Mouse (Mus musculus) cerebellum, adult 8-10 months (tissue): ENCODE results near the gene Ssh3.
"Not testable (repeated sequence)": the region's sequence is repeated elsewhere in the genome, so short reads cannot be mapped to it uniquely, and the experiment has no call there.

Source experiments
- DNase-seq: peaks from one replicate; pipeline ENCODE4 v3.0.0; 2022

Ssh3 gene

DNA sequence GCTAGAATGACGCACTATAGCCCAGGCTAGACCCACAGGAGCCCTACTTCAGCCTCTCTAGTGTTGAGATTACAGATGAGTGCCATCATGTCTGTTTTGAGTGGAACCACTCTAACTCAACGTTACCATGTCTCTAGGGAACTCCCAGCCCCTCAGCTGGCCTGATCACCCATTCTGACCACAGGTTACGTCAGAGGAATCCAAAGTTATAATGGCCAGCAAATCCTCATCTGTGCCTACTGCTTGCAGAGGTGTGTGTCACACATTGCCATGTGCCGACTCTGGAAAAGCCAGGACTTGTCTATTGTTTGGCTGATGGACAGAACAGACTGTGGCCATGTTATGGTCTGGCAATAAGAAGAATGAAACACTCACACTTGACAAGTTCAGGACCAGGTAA lies 26.4 kb upstream of the Ssh3 start:
- no peak for DNase-seq

DNA sequence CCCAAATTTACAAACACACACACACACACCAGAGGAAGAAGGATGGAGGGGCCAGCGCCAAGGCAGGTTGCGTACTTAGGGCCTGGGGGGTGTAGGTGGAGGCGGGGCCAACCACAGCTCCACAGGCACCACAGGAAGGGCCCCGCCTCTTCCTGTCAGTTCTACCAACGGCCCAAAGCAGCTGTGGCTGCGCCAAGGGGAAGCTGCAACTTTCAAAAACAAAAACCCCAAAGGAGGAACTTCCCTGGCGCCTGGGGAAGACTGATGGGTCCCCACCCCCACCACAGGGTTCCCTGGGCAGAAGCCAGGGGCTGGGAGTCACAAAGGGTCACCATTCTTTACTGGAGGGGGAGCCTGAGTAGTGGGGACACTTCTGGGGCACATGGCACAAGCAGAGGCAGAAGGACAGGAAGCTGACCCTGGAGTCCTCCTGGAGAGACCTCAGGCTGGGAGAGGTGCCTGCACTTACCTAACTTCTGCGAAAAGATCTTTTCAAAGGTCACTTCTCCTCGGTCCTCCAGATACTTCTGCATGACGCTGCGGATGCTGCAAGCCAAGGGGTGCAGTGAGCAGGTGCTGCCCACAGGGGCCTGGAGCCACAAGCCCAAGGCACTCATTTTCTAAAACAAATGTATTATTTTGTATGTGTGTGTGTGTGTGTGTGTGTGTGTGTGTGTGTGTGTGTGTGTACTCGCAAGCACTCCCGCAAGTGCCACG lies 25.6 kb upstream of the Ssh3 start:
- no peak for DNase-seq

DNA sequence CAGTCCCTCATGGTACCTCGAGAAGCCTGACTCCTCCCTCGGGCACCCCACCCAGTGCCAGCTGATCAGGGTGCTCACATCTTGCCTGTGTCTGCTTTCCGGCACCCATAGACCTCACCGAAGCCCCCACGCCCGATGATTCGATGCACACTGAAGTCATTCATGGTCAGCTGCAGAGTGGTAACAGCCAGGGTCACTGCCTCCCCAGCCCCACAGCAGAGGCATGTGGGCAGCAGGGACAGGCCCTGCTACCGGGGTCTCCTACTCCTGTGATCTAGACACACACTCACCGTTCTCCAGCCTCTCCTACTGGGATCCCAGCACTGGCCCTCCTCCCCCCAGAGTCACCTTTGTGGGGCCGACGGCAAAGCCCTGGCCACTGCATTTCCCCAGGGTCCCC lies 22.2 kb upstream of the Ssh3 start:
- no peak for DNase-seq

DNA sequence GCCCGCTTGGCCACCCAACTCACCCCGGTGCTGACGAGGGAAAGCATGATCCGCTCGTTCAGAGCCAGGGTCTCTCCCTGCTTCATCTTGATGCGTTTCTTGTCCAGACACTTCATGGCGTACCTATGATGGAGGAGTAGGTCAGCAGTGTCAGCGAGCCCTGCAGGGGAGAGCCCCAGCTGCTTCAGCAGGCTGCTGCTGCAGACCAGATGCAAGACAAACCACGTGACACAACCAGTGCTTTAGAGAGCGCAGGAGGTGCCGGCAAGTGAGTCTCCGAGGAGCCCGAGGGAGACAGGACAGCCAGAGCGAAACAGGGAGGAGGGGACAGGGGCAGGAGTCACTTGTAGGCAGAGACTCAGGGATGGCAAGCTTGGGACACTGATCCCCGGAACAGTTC lies 21.8 kb upstream of the Ssh3 start:
- DNase-seq = no peak

DNA sequence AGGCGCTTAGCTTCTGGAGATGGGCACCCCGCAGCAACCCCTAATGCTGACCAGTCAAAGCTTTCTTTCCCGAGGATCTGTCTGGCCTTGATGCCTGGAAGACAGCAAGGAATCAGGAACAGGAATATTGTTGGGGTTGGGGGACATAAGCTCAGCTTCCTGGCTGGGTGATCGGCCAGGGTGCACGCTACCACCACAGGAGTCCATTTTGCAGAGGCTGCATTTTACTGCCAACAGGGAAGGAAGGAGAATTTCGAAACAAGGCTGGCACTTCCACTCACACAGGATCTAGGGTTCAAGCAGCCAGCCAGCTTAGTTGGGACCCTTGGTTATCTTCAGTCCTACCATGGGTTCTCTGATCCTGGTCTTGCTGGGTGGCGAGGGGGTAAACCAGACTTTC lies 14.7 kb upstream of the Ssh3 start:
- no peak for DNase-seq

DNA sequence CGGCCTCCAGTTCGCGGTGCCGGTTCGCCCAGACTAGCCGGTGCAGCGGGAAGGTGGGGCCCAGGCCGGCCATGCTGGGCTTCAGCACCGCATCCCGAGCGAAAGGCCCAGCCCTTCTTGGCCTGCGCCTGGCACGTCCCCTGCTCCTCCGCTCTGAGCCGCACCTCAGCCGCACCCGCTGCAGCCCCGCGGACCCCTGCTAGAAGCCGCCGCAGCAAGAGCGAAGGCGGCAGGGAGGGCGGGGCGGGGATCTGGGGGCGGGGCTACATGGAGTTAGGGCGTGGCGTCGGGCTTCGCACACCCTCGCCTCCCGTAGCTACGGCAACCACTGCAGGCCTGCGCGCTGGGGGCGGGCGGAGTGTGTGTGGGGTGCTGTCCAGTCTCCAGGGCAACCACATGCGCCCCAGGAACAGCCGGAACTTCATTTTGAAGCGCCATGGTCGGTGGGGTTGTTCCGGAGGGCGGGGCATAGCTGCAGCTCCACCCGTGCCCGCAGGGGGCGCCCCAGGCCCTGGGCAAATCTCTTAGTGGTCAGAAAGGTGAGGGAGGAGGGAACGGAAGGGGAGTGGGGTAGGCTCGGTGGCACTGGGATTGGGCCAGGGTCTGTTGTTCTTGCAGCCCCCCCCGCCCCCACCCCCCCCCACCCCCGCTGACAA lies 14.0 kb upstream of the Ssh3 start, which contains the start of gene Ankrd13d:
Gene Ankrd13d (minus strand): TSS at position 240 of the 656 bp plus-strand sequence.
- peak; percentile 84 for DNase-seq

DNA sequence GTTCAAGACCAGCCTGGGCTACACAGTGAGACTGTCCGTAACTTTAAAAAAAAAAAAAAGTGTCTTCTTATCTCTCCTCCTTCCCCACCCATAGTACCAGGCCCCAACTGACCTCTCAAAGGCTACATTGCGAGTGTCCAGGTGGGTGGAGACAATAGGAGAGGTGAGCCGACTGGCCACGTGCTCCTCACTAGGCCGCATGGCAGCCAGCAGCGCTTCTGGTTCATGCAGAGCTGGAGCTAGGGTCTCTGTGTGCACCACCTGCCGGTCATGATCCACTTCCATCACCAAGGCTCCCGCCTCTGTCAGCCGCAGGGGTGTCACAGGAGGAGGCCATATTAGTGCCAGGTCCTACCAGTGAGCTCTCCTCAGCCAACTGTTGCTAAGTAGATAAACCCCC lies 11.4 kb upstream of the Ssh3 start:
- no peak for DNase-seq

DNA sequence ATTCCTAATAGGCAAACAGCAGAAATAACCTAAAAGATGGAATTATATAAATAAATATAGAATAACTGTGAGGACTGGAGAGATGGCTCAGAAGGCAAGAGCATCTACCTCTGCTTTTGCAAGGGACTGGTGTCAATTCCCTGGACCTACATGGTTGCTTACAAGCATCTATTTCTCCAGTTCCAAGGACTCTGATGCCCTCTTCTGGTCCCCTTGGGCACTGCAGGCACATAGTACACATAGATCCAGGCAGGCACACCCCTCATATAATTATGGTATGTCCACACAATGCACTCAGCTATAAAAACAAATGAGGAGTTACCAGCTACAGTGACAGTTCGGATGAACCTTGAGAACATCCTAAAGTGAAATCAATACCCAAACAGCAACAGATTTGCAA lies 10.5 kb upstream of the Ssh3 start:
- no peak for DNase-seq

DNA sequence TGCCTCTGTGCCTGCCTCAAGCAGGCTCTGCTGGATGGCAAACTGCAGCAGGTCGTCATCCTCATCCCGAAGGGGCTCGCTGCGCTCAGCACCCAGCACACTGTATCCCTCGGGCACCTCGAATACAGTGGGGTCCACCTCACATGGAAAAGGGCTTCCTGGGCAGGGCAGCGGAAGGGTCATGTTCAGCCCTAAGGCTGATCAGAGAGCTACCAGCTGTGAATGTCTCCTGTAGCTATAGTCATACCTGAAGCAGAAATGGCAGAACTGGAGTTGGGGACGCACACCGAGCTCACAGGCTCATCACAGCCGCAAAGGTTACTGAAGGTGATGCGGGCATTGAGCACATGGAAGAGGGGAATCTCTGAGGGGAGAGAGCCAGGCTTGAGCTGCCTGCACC lies 2.0 kb upstream of the Ssh3 start:
- DNase-seq = no peak

DNA sequence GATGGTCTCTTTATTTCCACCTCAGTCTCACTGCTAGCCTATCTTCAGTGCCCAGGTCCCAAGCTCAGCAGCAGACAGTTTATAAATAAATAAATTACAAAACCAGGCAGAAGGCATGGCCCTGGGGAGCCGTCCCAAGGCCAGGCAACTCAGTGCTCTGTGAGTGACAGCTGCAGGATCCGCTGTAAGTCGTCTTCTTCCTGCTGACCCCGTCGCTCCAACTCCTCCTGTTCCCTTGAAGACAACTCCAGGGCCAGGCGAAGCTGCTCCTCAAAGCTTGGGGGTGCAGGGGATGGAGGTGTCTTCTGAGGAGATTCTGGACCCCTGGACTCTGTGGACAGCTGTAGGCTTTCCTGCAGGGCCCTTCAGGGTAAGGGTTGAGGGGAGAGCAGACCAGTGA lies 1.2 kb upstream of the Ssh3 start:
- peak; percentile 24 for DNase-seq

DNA sequence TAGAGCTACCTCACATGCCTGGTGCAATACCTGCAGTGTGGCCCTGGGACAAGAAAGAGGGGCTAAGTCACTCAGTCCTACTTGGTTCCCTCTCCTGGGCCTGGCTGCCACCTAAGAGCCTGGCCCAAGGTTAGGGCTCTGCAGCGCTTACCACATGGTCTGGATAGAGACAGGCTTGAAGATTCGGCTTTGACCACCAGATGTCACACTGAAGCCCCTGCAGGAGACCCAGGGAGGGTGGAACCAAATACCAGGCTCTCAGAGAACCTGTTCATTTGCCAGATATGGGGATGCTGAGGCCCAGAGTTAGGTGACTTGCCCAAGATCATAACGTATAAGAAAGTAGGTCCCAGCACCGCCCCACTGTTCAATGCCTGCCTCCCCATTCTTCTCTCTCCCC lies 3.0 kb downstream of the Ssh3 start:
- DNase-seq = no peak

DNA sequence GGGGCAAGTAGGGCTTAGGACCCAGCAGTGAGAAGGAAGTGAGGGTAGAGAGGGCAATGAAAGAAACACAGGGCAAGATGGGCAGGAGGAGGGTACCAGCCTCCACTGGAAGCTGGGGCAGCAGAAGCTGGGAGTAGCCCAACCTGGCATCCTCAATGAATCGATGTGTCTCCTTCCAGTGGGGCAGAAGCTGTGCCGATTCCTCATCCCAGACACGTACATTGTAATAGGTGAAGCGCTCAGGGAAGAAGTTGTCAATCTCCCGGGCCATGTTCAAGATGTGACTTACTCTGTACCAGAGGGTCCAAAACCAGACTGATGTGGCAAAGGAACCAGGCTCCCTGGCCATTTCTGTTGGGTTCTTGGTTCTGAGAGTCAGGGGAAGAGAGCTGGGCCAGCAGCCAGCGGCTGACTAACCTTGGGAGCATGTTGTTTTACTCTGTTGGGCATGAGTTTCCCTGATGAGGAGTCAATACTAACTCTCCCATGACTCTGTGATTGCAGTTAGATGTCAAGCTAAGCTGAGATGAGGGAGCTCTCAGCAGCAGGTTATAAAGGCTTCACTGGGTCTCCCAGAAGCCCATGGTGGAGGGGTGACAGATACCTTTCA lies 4.7 kb downstream of the Ssh3 start:
- no peak for DNase-seq

DNA sequence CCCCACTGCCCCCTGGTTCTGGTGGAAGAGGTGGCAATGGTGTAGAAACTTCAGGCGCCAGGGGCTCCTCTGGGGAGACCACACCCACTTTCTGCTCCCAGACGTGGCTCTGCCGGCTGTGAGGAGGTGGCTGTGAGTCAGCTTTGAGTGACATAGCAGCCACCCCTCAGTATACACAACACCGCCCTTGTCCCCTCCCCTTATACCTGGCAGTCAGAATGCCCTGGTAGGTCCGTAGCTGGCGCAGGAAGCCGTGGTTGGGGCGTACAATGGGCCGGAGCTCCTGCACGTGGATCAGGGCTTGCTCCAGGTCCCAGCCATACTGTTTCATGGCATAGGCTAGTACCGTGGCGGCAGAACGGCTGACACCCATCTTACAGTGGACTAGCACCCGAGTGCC lies 5.3 kb downstream of the Ssh3 start:
- no peak for DNase-seq

DNA sequence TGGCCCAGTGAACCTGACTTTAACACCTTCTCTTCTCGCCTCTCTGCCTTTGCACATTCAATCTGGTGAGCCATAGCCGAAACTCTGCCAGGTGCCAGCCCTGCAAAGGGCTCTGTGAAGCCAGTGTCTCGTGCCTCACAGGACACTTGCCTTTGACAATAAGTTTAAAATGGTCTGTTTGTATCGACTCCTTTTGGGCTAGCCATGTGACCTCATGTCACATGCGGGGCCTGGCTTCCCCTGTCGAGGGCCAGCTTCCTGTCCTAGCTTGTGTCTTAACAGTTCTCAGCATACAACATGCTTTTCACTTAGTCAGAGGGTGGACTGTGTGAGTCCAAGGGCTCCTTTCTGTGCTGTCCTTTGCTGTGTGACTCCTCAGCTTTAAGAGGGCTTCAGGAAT lies 6.2 kb downstream of the Ssh3 start:
- no peak for DNase-seq

DNA sequence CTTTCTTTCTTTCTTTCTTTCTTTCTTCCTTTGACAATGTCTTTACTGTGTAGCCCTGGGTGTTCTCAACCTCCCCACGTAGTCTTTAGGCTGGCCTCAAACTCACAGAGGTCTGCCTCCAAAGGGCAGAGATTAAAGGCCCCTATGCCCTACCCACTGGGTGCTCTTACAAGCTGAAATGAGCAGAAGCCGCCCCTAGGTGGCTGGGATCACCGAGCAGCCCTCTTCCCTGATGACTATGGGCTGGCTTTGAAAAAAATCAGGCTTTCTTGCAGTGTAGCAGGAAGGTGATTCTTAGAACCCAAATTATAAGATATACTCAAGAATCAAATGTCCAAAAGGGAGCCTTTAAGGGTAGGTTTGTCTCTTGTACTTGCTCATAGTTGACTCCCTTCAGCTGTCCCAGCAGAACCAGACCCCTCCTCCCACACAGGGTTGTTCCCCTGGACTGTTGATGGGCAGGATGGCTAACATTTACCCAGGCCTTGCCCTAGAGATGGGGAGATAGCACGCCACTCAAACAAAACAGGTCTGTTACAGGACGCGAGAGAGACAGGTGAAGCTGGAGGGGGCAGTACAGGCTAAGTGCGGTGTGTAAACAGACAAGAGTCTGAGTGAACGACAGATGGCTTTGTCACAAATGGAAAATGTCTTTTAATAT lies 7.8 kb downstream of the Ssh3 start:
- DNase-seq = no peak

DNA sequence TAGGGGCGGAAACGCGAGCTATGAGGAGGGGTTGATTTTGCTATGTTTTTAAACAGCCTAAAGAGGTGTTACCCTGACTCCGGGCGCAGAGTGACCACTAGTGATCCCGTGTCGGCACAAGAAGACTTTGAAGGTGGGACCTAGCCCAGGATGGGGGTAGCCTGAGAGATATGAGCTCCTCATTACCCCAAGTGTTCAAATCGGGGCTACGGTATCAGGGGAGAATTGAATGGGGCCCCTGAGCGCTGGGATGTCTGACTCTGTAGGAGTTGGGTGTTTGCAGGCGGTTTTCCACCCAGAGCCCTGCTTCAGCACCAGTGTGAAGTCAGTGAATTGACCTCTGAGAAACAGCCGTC lies 11.1 kb downstream of the Ssh3 start:
- DNase-seq = no peak

DNA sequence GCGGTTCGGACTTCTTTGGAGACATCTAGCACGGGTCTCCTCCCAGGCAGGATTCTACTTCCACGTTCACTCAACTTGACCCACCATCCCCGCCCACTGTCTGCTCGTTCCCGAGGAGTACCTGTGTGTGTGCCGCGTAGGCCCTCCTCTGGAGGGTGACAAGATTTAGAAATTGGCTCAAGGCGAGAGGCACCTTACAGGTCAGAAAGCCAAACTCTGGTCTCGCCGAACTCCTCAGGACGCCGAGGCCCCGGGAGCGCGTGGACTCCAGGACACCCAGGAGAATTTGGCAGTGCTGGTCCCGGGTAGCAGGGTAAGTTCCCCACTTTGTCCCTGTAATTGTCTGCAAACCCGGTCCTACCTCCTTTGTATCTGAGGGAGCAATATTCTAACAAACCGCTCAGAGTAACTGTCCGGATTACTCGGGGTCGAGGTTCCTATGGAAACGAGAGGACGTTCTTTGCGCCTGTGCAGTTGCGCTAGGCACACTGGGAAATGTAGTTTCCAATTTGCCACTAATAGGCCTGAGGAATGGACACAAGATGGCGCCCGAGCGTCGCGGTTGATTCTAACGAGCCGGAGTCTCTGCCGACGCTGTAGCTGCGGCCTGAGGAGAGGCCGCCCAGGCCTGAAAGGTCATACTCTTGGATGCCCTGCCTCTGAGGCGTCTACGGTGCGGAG lies 11.6 kb downstream of the Ssh3 start:
- DNase-seq = peak; percentile 93

DNA sequence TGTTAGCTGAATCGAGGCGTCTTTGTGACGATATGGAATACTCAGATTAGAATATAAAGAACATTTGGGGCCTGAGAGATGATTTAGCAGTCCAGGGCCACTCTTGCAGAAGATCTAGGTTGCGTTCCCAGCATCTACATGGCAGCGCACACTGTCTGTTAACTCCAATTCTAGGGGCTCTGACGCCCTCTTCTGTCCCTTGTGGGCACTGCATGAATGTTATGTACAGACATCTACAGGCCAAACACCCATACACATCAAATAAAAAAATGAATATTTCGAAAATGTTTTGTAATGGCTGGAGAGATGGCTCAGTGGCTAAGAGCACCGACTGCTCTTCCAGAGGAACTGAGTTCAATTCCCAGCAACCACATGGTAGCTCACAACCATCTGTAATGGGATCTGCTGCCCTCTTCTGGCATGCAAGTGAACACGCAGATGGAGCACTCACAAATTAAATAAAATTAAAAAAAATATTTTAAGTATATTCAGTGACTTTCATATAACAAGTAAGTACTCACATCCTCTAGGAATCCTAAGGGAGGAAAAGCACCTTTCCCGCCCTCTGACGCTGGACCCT lies 13.3 kb downstream of the Ssh3 start:
- DNase-seq = no peak

DNA sequence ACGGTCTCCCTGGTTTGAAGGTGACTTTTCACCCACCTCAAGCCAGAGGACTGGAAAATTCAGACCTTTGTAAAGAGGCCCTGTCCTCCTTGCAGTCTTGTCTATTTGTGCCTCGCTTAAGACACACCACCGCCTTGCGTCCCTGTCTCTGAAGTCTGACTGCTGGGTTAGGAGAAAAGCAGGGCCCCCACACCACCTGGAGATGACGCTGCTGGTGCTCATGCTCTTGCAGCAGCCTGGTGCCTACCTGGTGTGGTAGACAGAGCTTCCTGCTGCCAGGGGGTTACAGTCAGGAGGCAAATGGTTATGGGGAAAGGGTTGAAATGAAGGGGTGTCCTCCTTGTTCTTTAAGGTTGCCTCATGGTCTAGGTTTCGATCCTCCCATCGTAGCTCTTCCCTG lies 14.8 kb downstream of the Ssh3 start:
- no peak for DNase-seq

DNA sequence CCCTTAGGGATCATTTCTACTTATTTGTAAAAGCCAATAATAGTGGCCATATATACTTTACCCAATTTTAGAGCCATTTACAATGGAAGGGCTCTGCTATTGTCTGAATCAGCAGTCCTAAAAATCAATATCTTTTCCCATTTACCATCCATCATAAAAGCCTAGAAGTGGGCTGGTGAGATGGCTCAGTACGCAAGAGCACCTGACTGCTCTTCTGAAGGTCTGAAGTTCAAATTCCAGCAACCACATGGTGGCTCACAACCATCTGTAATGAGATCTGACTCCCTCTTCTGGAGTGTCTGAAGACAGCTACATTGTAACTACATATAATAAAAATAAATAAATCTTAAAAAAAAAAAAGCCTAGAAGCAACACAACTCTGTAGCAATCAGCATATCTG lies 20.3 kb downstream of the Ssh3 start:
- not testable (repeated sequence) for DNase-seq

DNA sequence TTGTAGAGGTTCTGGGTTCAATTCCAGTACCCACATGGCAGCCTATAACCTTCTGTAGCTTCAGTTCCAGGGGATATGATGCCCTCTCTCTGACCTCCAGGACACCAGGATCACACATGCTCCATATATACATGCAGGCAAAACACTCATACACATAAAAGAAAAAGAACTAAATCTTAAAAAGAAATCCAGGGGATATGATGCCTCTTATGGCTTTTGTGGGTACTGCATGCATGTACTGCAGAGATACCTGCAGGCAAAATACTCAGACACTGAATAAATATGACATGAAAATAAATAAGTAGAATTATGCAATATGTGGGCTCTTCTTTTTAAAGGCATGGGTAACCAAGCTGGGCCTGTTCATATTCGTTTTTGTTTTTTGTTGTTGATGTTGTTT lies 22.0 kb downstream of the Ssh3 start:
- DNase-seq = no peak

DNA sequence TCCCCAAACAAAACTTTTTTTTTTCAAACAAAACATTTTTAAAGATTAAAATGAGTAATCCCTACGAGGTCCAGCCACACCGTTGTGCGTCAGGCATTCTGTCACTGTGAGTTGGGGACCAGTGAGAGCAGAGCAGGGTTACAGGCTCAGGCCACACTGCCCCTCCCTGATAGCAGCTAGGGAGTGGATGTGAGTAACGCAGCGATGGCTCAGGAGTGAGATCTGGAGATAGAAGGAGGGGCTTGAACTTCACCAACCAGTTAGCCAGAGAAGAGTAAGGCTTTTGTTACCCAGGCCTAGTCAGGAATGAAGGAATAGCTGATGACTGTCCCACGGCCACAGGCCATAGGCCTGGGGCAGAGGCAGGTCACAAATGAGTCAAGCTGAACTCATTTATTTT lies 24.2 kb downstream of the Ssh3 start:
- DNase-seq = no peak

DNA sequence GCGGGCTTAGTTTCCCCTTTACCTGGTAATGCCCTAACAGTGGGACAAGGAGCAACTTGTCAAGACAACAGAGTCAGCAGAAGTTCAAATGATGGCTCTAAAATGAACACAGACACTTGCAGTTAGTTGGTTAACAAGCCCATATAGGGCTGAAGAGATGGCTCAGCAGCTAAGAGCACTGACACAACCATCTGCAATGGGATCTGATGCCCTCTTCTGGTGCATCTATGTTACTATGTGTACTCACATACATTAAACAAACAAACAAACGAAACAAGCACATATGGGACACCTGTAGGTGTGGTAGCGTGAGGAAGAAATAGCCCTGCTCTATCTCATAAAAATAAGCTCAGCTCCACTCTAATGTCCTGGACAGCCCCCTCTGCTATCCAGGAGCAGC lies 26.6 kb downstream of the Ssh3 start:
- DNase-seq = no peak
